Mouse (Mus musculus) forebrain, embryonic 11.5 days (tissue): ENCODE measurements around the gene Psmb10. TPM values are rescaled to one million over a fixed set of nuclear protein-coding genes. Genes with fewer than 3 reads are reported as not detected.

Source experiments
- ATAC-seq: fragments of 200-750 bp; cut with Nextera tagmentation; replicated peaks from 2 replicates; pipeline ENCODE4 v1.8.0; 2017; ENCODE audit warnings: moderate TSS enrichment; ENCODE audit not compliant: low FRiP score
- DNase-seq: peaks from one replicate; pipeline ENCODE4 v3.0.0-alpha.2; 2017; ENCODE audit warnings: low spot score
- H3K27ac ChIP-seq: fragments of 300-500 bp; sonication (generic); 2 replicates; pipeline ENCODE4 v1.5.1; 2014; ENCODE audit warnings: low read depth, low read length
- H3K27me3 ChIP-seq: fragments of 300-500 bp; sonication (generic); 2 replicates; pipeline ENCODE4 v1.6.1; 2014; ENCODE audit warnings: mild to moderate bottlenecking, low read length, mixed read lengths; ENCODE audit not compliant: control insufficient read depth, insufficient read depth
- H3K36me3 ChIP-seq: fragments of 300-500 bp; sonication (generic); 2 replicates; pipeline ENCODE4 v1.6.1; 2014; ENCODE audit warnings: mild to moderate bottlenecking, low read length, moderate library complexity, mixed read lengths; ENCODE audit not compliant: control insufficient read depth, insufficient read depth
- H3K4me1 ChIP-seq: fragments of 300-500 bp; sonication (generic); replicated peaks from 2 replicates; pipeline ENCODE4 v1.6.1; 2014; ENCODE audit warnings: low read length, mixed read lengths; ENCODE audit not compliant: control insufficient read depth, insufficient read depth
- H3K4me2 ChIP-seq: fragments of 300-500 bp; sonication (generic); 2 replicates; pipeline ENCODE4 v1.6.1; 2014; ENCODE audit warnings: low read depth, mild to moderate bottlenecking, low read length, moderate library complexity, mixed read lengths; ENCODE audit not compliant: severe bottlenecking
- H3K4me3 ChIP-seq: fragments of 300-500 bp; sonication (generic); 2 replicates; pipeline ENCODE4 v1.5.1; 2014; ENCODE audit warnings: low read depth, low read length
- H3K9ac ChIP-seq: fragments of 300-500 bp; sonication (generic); 2 replicates; pipeline ENCODE4 v1.6.1; 2014; ENCODE audit warnings: low read length
- H3K9me3 ChIP-seq: fragments of 300-500 bp; sonication (generic); 2 replicates; pipeline ENCODE4 v1.6.1; 2016; ENCODE audit warnings: low read length, mixed read lengths; ENCODE audit not compliant: control insufficient read depth
- WGBS: fragments of 180-500 bp; shearing (Covaris S2); extraction: QIAGEN DNeasy Blood & Tissue Kit; methylation state at CpG from one replicate; pipeline ENCODE4 v1.1.7; 2014; 5-methylcytosine and 5-hydroxymethylcytosine counted together
- microRNA-seq: library from miRNA; unstranded; fragments of <30 nt; microRNA quantifications from one replicate; pipeline ENCODE4, GENCODE M21; 2016; ENCODE audit not compliant: insufficient number of aligned reads
- polyA plus RNA-seq: library from polyadenylated mRNA; unstranded; fragments of >200 nt; fragmentation: Nextera tagmentation; extraction: Ambion mirVana; gene quantifications from 2 replicates; pipeline ENCODE4 v1.2.1, GENCODE M21; 2014

The Psmb10 gene
- polyA plus RNA-seq, 1 experiment from 2014 or later = 20.9 TPM

GRCm38 (mm10) chr8:105900180-105900940 lies 37.9 kb downstream of the Psmb10 start, which contains the start of gene Pskh1:
Pskh1 (plus strand) TSS chr8:105900441.
- peak within 1 kb of the TSS; percentile 86 for H3K4me2 ChIP-seq
- H3K9me3 ChIP-seq = no peaks in the 10 kb centered on the region
- H3K4me1 ChIP-seq = peaks cover 2% of the 10 kb centered on the region; the same call in 1 of the 2 replicates
- H3K9ac ChIP-seq = peak within 1 kb of the TSS; percentile 98
- no peaks in the 10 kb centered on the region for H3K27me3 ChIP-seq
- DNase-seq (peak; percentile 96), ATAC-seq (peak; percentile 94)
- peak within 1 kb of the TSS; percentile 90 for H3K4me3 ChIP-seq
- H3K36me3 ChIP-seq = no peaks in the 10 kb centered on the region
- peak within 1 kb of the TSS; percentile 57 for H3K27ac ChIP-seq
- WGBS = under 1% methylated on average over 68 of the region's 68 CpGs

GRCm38 (mm10) chr8:105897801-105898480 lies 40.3 kb downstream of the Psmb10 start:
- no peak overlapping the region for H3K27ac ChIP-seq
- H3K4me1 ChIP-seq = peaks cover 7% of the 10 kb centered on the region; the same call in 1 of the 2 replicates
- no peaks in the 10 kb centered on the region for H3K27me3 ChIP-seq
- no peak overlapping the region for H3K9ac ChIP-seq
- no peak for DNase-seq
- H3K4me3 ChIP-seq = no peak overlapping the region
- ATAC-seq = no peak
- H3K36me3 ChIP-seq = no peaks in the 10 kb centered on the region
- no peak overlapping the region for H3K4me2 ChIP-seq
- no peaks in the 10 kb centered on the region for H3K9me3 ChIP-seq
- 78% methylated on average over 9 of the region's 9 CpGs for WGBS

- ATAC-seq (peak; percentile 92), DNase-seq (peak; percentile 83)
- H3K9me3 ChIP-seq = no peaks in the 10 kb centered on the region
- H3K9ac ChIP-seq = no peak within 1 kb of the TSS
- peaks cover 5% of the 10 kb centered on the region; the same call in 1 of the 2 replicates for H3K4me1 ChIP-seq
- no peak within 1 kb of the TSS for H3K27ac ChIP-seq
- WGBS = 5% methylated on average over 11 of the region's 11 CpGs
- no peaks in the 10 kb centered on the region for H3K27me3 ChIP-seq
- no peak within 1 kb of the TSS for H3K4me3 ChIP-seq
- peaks cover 12% of the 10 kb centered on the region for H3K36me3 ChIP-seq
- H3K4me2 ChIP-seq = no peak within 1 kb of the TSS
Measured at GRCm38 (mm10) chr8:105893339-105893738, 44.9 kb downstream of the Psmb10 start, which contains the start of gene Nrn1l. Nrn1l (plus strand) TSS chr8:105893567.

GRCm38 (mm10) chr8:105892432-105892831 lies 45.8 kb downstream of the Psmb10 start:
- Histone ChIP-seq H3K27ac (no peak overlapping the region), H3K36me3 (peaks cover 16% of the 10 kb centered on the region), H3K9me3 (no peaks in the 10 kb centered on the region), H3K4me3 (no peak overlapping the region), H3K9ac (no peak overlapping the region), H3K4me2 (no peak overlapping the region), H3K27me3 (no peaks in the 10 kb centered on the region), H3K4me1 (peaks cover 5% of the 10 kb centered on the region; the same call in 1 of the 2 replicates)
- DNase-seq = no peak
- ATAC-seq = 0 out of 2 replicates have a peak, but pooled peaks have one; percentile 6
- WGBS = 92% methylated on average over 6 of the region's 6 CpGs

- Histone ChIP-seq H3K4me3 (no peak overlapping the region), H3K27me3 (no peaks in the 10 kb centered on the region), H3K27ac (no peak overlapping the region), H3K9ac (no peak overlapping the region), H3K4me1 (peaks cover 5% of the 10 kb centered on the region; the same call in 1 of the 2 replicates), H3K9me3 (no peaks in the 10 kb centered on the region), H3K4me2 (no peak overlapping the region), H3K36me3 (peaks cover 23% of the 10 kb centered on the region)
- ATAC-seq = no peak
- no peak for DNase-seq
- WGBS = 91% methylated on average over 6 of the region's 6 CpGs
Measured at GRCm38 (mm10) chr8:105890870-105891269, 47.4 kb downstream of the Psmb10 start.

GRCm38 (mm10) chr8:105889756-105890465 lies 48.3 kb downstream of the Psmb10 start:
- Histone ChIP-seq H3K4me1 (peaks cover 5% of the 10 kb centered on the region; the same call in 1 of the 2 replicates), H3K9me3 (no peaks in the 10 kb centered on the region), H3K4me2 (no peak overlapping the region), H3K36me3 (peaks cover 29% of the 10 kb centered on the region), H3K27ac (no peak overlapping the region), H3K9ac (no peak overlapping the region), H3K4me3 (no peak overlapping the region), H3K27me3 (no peaks in the 10 kb centered on the region)
- no peak for DNase-seq
- no peak for ATAC-seq
- 93% methylated on average over 12 of the region's 12 CpGs for WGBS

Small RNA genes lying within 50 kb of the gene (microRNA-seq; reads per million reads assigned to microRNA genes)
- gene Mir7074 = not detected

Other genes with a start within 250 kb of the Psmb10 start
- gene Acd, start 237.3 kb downstream of the Psmb10 start, polyA plus RNA-seq = 76.9 and 83.6 TPM in 2 replicates
- 24.9 and 25.1 TPM in 2 replicates for gene Pard6a, start 237.3 kb downstream of the Psmb10 start, polyA plus RNA-seq
- 0.36 TPM in 1 of 2 replicates, not detected in the other for gene 4933405L10Rik, start 230.8 kb downstream of the Psmb10 start, polyA plus RNA-seq
- 43.0 and 44.4 TPM in 2 replicates for gene Enkd1, start 230.2 kb downstream of the Psmb10 start, polyA plus RNA-seq
- gene Gfod2, start 179.8 kb downstream of the Psmb10 start, polyA plus RNA-seq = 38.0 and 49.3 TPM in 2 replicates
- 15.8 and 16.1 TPM in 2 replicates for gene Ranbp10, start 111.1 kb downstream of the Psmb10 start, polyA plus RNA-seq
- gene Tsnaxip1, start 110.7 kb downstream of the Psmb10 start, polyA plus RNA-seq = 0.21 and 0.23 TPM in 2 replicates
- 59.7 and 62.0 TPM in 2 replicates for gene Cenpt, start 85.2 kb downstream of the Psmb10 start, polyA plus RNA-seq
- 85.6 and 87.3 TPM in 2 replicates for gene Thap11, start 83.3 kb downstream of the Psmb10 start, polyA plus RNA-seq
- 355 and 371 TPM in 2 replicates for gene Nutf2, start 77.9 kb downstream of the Psmb10 start, polyA plus RNA-seq
- 62.7 and 65.2 TPM in 2 replicates for gene Edc4, start 57.6 kb downstream of the Psmb10 start, polyA plus RNA-seq
- 1.1 TPM in 1 of 2 replicates, not detected in the other for gene Nrn1l, start 44.9 kb downstream of the Psmb10 start, polyA plus RNA-seq
- gene Pskh1, start 38.0 kb downstream of the Psmb10 start, polyA plus RNA-seq = 22.1 and 23.1 TPM in 2 replicates
- 1.1 and 2.5 TPM in 2 replicates for gene Ctrl, start 4.6 kb downstream of the Psmb10 start, polyA plus RNA-seq
- gene Lcat, start 4.9 kb upstream of the Psmb10 start, polyA plus RNA-seq = 0.55 and 0.60 TPM in 2 replicates
- 10.6 and 11.4 TPM in 2 replicates for gene Slc12a4, start 27.7 kb upstream of the Psmb10 start, polyA plus RNA-seq
- gene Dpep3, start 41.0 kb upstream of the Psmb10 start, polyA plus RNA-seq = not detected in 2 replicates
- gene Dus2, start 52.9 kb upstream of the Psmb10 start, polyA plus RNA-seq = 16.5 and 20.7 TPM in 2 replicates
- gene Dpep2nb, start 67.5 kb upstream of the Psmb10 start, polyA plus RNA-seq = not detected in 2 replicates
- gene Ddx28, start 73.4 kb upstream of the Psmb10 start, polyA plus RNA-seq = 21.0 and 22.4 TPM in 2 replicates
- 4.5 and 5.3 TPM in 2 replicates for gene Nfatc3, start 120.4 kb upstream of the Psmb10 start, polyA plus RNA-seq
- gene Esrp2, start 198.5 kb upstream of the Psmb10 start, polyA plus RNA-seq = 2.3 and 2.4 TPM in 2 replicates
- gene Pla2g15, start 212.0 kb upstream of the Psmb10 start, polyA plus RNA-seq = 7.1 and 7.4 TPM in 2 replicates
- 103 and 106 TPM in 2 replicates for gene Slc7a6, start 230.4 kb upstream of the Psmb10 start, polyA plus RNA-seq